Comparison of ENCODE assay signal across 15 mouse cellular contexts in genomic region chr3:97960783-97961594, GRCm38 (mm10). TPM values are rescaled to one million over a fixed set of nuclear protein-coding genes. Genes with fewer than 3 reads are reported as not detected.
DNase-seq lines count a peak whose midpoint lies in the region; ATAC-seq lines count a peak whose summit lies in the region.
"Had no signal": no experiment of that assay in that cellular context is flagged by ENCODE, and none has a peak within 500 bp of the region (broad histone marks: within the 10 kb centered on the region; RNA-seq: fewer than 3 reads in every experiment).

No protein-coding gene starts in this region.

- H3K27me3 ChIP-seq in hindbrain, embryonic 12.5 days, result no peaks in the 10 kb centered on the region
- no peaks in the 10 kb centered on the region for H3K27me3 ChIP-seq in hindbrain, embryonic 11.5 days (ENCODE audit: control insufficient read depth, insufficient read depth, low read length)
- H3K27me3 ChIP-seq in embryonic facial prominence, embryonic 10.5 days (replicated peaks; ENCODE audit: low read depth, poor library complexity, severe bottlenecking), result no peaks in the 10 kb centered on the region
- no peaks in the 10 kb centered on the region for H3K27me3 ChIP-seq in hindbrain, embryonic 15.5 days
- no peaks in the 10 kb centered on the region for H3K27me3 ChIP-seq in midbrain, embryonic 16.5 days (ENCODE audit: control insufficient read depth, insufficient read depth, low read depth, low read length)

- peak overlapping the region; percentile 7; the same call in 1 of the 2 replicates for H3K27ac ChIP-seq in hindbrain, embryonic 12.5 days
- no peak overlapping the region for H3K27ac ChIP-seq in hindbrain, embryonic 11.5 days (ENCODE audit: low read depth, low read length)
- H3K27ac ChIP-seq in embryonic facial prominence, embryonic 10.5 days (replicated peaks), result peak overlapping the region; percentile 63
- no peak overlapping the region for H3K27ac ChIP-seq in hindbrain, embryonic 15.5 days (replicated peaks)
- H3K27ac ChIP-seq in midbrain, embryonic 16.5 days (ENCODE audit: low read length), result no peak overlapping the region
- H3K27ac ChIP-seq: heart, embryonic 10.5 days; liver, embryonic 12.5 days had no signal

- H3K9me3 ChIP-seq in hindbrain, embryonic 12.5 days (replicated peaks), result no peaks in the 10 kb centered on the region
- no peaks in the 10 kb centered on the region for H3K9me3 ChIP-seq in hindbrain, embryonic 11.5 days (ENCODE audit: control insufficient read depth, low read length)
- H3K9me3 ChIP-seq in embryonic facial prominence, embryonic 10.5 days, result no peaks in the 10 kb centered on the region
- H3K9me3 ChIP-seq in hindbrain, embryonic 15.5 days, result no peaks in the 10 kb centered on the region
- H3K9me3 ChIP-seq in midbrain, embryonic 16.5 days (replicated peaks; ENCODE audit: control insufficient read depth, low read length, poor library complexity, severe bottlenecking), result no peaks in the 10 kb centered on the region
- H3K9me3 ChIP-seq: heart, embryonic 10.5 days; liver, embryonic 12.5 days had no signal

- DNase-seq in hindbrain, embryonic 11.5 days (ENCODE audit: low spot score), result no peak
- DNase-seq in embryonic facial prominence, embryonic 10.5 days (ENCODE audit: low spot score), result no peak
- no peak for DNase-seq in heart, postnatal 4 days
- DNase-seq in gastrocnemius, postnatal 14 days, result no peak
- no peak for DNase-seq in layer of hippocampus, adult 9-11 months
- DNase-seq: adrenal gland, postnatal 36 days; cerebellum, postnatal 25 days; kidney, adult 8-10 months had no signal

- no peak overlapping the region for H3K4me3 ChIP-seq in hindbrain, embryonic 12.5 days
- H3K4me3 ChIP-seq in hindbrain, embryonic 11.5 days (ENCODE audit: low read depth, low read length), result no peak overlapping the region
- H3K4me3 ChIP-seq in embryonic facial prominence, embryonic 10.5 days, result no peak overlapping the region
- H3K4me3 ChIP-seq in hindbrain, embryonic 15.5 days, result no peak overlapping the region
- no peak overlapping the region for H3K4me3 ChIP-seq in midbrain, embryonic 16.5 days (ENCODE audit: low read depth, low read length)
- H3K4me3 ChIP-seq: heart, embryonic 10.5 days; liver, embryonic 12.5 days had no signal

- 61% methylated on average over 14 of the region's 14 CpGs for WGBS in hindbrain, embryonic 12.5 days
- WGBS in hindbrain, embryonic 11.5 days, result 66% methylated on average over 14 of the region's 14 CpGs
- WGBS in embryonic facial prominence, embryonic 10.5 days, result 67% methylated on average over 14 of the region's 14 CpGs
- WGBS in hindbrain, embryonic 15.5 days, result 45% methylated on average over 14 of the region's 14 CpGs
- 47% methylated on average over 14 of the region's 14 CpGs for WGBS in midbrain, embryonic 16.5 days

- intact Hi-C loops in gastrocnemius, postnatal 14 days (cut with DNase I; ENCODE audit: low total_unique reads), result no loop called here

- 0 out of 2 replicates have a peak, but pooled peaks have one; percentile 29 for ATAC-seq in hindbrain, embryonic 12.5 days (ENCODE audit: low FRiP score)
- no peak for ATAC-seq in hindbrain, embryonic 11.5 days (ENCODE audit: low FRiP score)
- 0 out of 2 replicates have a peak, but pooled peaks have one; percentile 63 for ATAC-seq in hindbrain, embryonic 15.5 days (ENCODE audit: low FRiP score, low read depth)
- ATAC-seq in midbrain, embryonic 16.5 days, result peak; percentile 75
- ATAC-seq: liver, embryonic 12.5 days; lung, postnatal 0 days had no signal

- no peak overlapping the region for H3K4me2 ChIP-seq in hindbrain, embryonic 12.5 days (replicated peaks)
- H3K4me2 ChIP-seq in hindbrain, embryonic 11.5 days (replicated peaks; ENCODE audit: low read depth, low read length), result no peak overlapping the region
- no peak overlapping the region for H3K4me2 ChIP-seq in hindbrain, embryonic 15.5 days
- H3K4me2 ChIP-seq in midbrain, embryonic 16.5 days (ENCODE audit: low read length), result no peak overlapping the region
- H3K4me2 ChIP-seq: liver, embryonic 12.5 days had no signal

- H3K36me3 ChIP-seq in hindbrain, embryonic 12.5 days, result no peaks in the 10 kb centered on the region
- no peaks in the 10 kb centered on the region for H3K36me3 ChIP-seq in hindbrain, embryonic 11.5 days (ENCODE audit: control insufficient read depth, insufficient read depth, low read length)
- no peaks in the 10 kb centered on the region for H3K36me3 ChIP-seq in embryonic facial prominence, embryonic 10.5 days (replicated peaks)
- H3K36me3 ChIP-seq in hindbrain, embryonic 15.5 days, result no peaks in the 10 kb centered on the region
- no peaks in the 10 kb centered on the region for H3K36me3 ChIP-seq in midbrain, embryonic 16.5 days (ENCODE audit: control insufficient read depth, insufficient read depth, low read length)
- H3K36me3 ChIP-seq: G1E; heart, embryonic 10.5 days; liver, embryonic 12.5 days had no signal

- no peak overlapping the region for H3K9ac ChIP-seq in hindbrain, embryonic 12.5 days
- no peak overlapping the region for H3K9ac ChIP-seq in hindbrain, embryonic 11.5 days (ENCODE audit: low read depth, low read length)
- H3K9ac ChIP-seq in hindbrain, embryonic 15.5 days, result no peak overlapping the region
- H3K9ac ChIP-seq in midbrain, embryonic 16.5 days (ENCODE audit: low read depth, low read length), result no peak overlapping the region
- H3K9ac ChIP-seq: liver, embryonic 12.5 days had no signal

- peaks cover 10% of the 10 kb centered on the region for H3K4me1 ChIP-seq in hindbrain, embryonic 12.5 days
- H3K4me1 ChIP-seq in hindbrain, embryonic 11.5 days (replicated peaks; ENCODE audit: control insufficient read depth, insufficient read depth, low read length), result no peaks in the 10 kb centered on the region
- peaks cover 74% of the 10 kb centered on the region for H3K4me1 ChIP-seq in embryonic facial prominence, embryonic 10.5 days
- peaks cover 6% of the 10 kb centered on the region for H3K4me1 ChIP-seq in hindbrain, embryonic 15.5 days (replicated peaks)
- H3K4me1 ChIP-seq in midbrain, embryonic 16.5 days (ENCODE audit: control insufficient read depth, insufficient read depth, low read length), result peaks cover 7% of the 10 kb centered on the region

RNA-seq across cellular contexts. Expression of gene Notch2, which starts 52.3 kb away (rescaled TPM):
- 26.5 and 30.1 TPM in 2 replicates for polyA plus RNA-seq in hindbrain, embryonic 12.5 days (2016; fragmentation: Nextera tagmentation; extraction: Ambion mirVana)
- polyA plus RNA-seq in hindbrain, embryonic 11.5 days (2014; fragmentation: Nextera tagmentation; extraction: Ambion mirVana), result 16.7 and 20.8 TPM in 2 replicates
- 22.0 and 23.2 TPM in 2 replicates for polyA plus RNA-seq in embryonic facial prominence, embryonic 10.5 days (2016; fragmentation: Nextera tagmentation; extraction: Ambion mirVana)
- 10.5 and 11.7 TPM in 2 replicates for polyA plus RNA-seq in hindbrain, embryonic 15.5 days (2015; fragmentation: Nextera tagmentation; extraction: Ambion mirVana)
- 6.6 and 7.0 TPM in 2 replicates for polyA plus RNA-seq in midbrain, embryonic 16.5 days (2015; fragmentation: Nextera tagmentation; extraction: Ambion mirVana)
- 10 to 100 TPM; 38.5 to 40.1 TPM for total RNA-seq in heart, postnatal 4 days (2021)
- 10 to 100 TPM; 19.0 to 21.1 TPM for total RNA-seq in gastrocnemius, postnatal 14 days (2021)
- polyA plus RNA-seq: G1E had no signal

RNA-seq across cellular contexts. Expression of gene Sec22b, which starts 60.0 kb away (rescaled TPM):
- polyA plus RNA-seq in hindbrain, embryonic 12.5 days (2016; fragmentation: Nextera tagmentation; extraction: Ambion mirVana), result 104 and 114 TPM in 2 replicates
- 134 and 135 TPM in 2 replicates for polyA plus RNA-seq in hindbrain, embryonic 11.5 days (2014; fragmentation: Nextera tagmentation; extraction: Ambion mirVana)
- polyA plus RNA-seq in embryonic facial prominence, embryonic 10.5 days (2016; fragmentation: Nextera tagmentation; extraction: Ambion mirVana), result 119 and 122 TPM in 2 replicates
- polyA plus RNA-seq in hindbrain, embryonic 15.5 days (2015; fragmentation: Nextera tagmentation; extraction: Ambion mirVana), result 94.6 and 96.4 TPM in 2 replicates
- 86.9 and 94.8 TPM in 2 replicates for polyA plus RNA-seq in midbrain, embryonic 16.5 days (2015; fragmentation: Nextera tagmentation; extraction: Ambion mirVana)
- total RNA-seq in heart, postnatal 4 days (2021), result 10 to 100 TPM; 62.4 to 63.3 TPM
- total RNA-seq in gastrocnemius, postnatal 14 days (2021), result 10 to 100 TPM; 30.6 to 31.4 TPM

Comparison
In these comparisons a context has a peak if more than half of its experiments do, and no peak if none do; other contexts are left out.
1. H3K27ac ChIP-seq: peak in hindbrain, embryonic 12.5 days (single experiment) and embryonic facial prominence, embryonic 10.5 days (single experiment); none in hindbrain, embryonic 11.5 days (single experiment), hindbrain, embryonic 15.5 days (single experiment) and midbrain, embryonic 16.5 days (single experiment).